In the genomic region with DNA sequence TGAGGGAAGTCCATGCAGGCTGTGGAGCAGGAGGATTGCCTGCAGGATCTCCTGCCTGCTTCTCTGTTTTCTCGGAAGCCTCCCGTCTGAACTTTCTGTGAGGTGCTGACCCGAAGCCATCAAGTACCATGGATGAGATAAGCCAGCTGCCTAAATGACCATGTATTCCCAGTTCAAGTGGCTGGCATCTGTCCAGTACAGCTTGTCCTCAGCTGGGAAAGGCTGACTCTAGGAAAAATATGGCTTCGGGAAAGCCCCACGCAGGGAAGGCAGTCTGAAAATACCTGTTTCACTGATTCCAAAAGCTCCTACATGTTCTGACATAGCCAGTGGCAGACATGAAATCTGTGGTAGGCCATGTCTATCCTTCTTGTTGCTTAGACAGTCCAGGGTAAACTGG, we compare ENCODE assay signal across 12 mouse cellular contexts. TPM values are rescaled to one million over a fixed set of nuclear protein-coding genes. Genes with fewer than 3 reads are reported as not detected.
DNase-seq lines count a peak whose midpoint lies in the region; ATAC-seq and TF ChIP-seq lines count a peak whose summit lies in the region.
"Had no signal": no experiment of that assay in that cellular context is flagged by ENCODE, and none has a peak within 500 bp of the region (broad histone marks: within the 10 kb centered on the region; RNA-seq: fewer than 3 reads in every experiment).

No protein-coding gene starts in this region.

- peaks cover 6% of the 10 kb centered on the region for H3K79me2 ChIP-seq in heart, adult 2 months (replicated peaks; ENCODE audit: control insufficient read depth, insufficient read depth, low read length)

- H3K9me3 ChIP-seq in lung, postnatal 0 days (ENCODE audit: low read length) = no peaks in the 10 kb centered on the region
- H3K9me3 ChIP-seq: G1E; hindbrain, embryonic 15.5 days had no signal

- TF ChIP-seq POLR2A in heart, adult 2 months (IDR thresholded peaks at IDR 0.05; ENCODE audit: insufficient read depth, low read depth, low read length) = no peak

- H3K9ac ChIP-seq in heart, adult 2 months (ENCODE audit: low read depth, low read length) = no peak overlapping the region
- no peak overlapping the region for H3K9ac ChIP-seq in lung, postnatal 0 days (replicated peaks; ENCODE audit: low read depth)
- H3K9ac ChIP-seq: forebrain, postnatal 0 days; hindbrain, embryonic 15.5 days had no signal

- DNase-seq in adrenal gland, postnatal 14 days = peak; percentile 44
- peak; percentile 57 to 68 for DNase-seq in heart, adult 2 months
- peak; percentile 45 for DNase-seq in kidney, adult 18-20 months
- peak; percentile 85 for DNase-seq in lung, postnatal 0 days (ENCODE audit: low spot score)
- DNase-seq in layer of hippocampus, postnatal 10 days (ENCODE audit: low spot score in 2 of 2) = no peak
- no peak for DNase-seq in right cerebral cortex, adult 18-20 months

- TF ChIP-seq CTCF in heart, adult 2 months (IDR thresholded peaks at IDR 0.05) = no peak
- no peak for TF ChIP-seq CTCF in lung, postnatal 0 days (IDR thresholded peaks at IDR 0.05)

- 10% methylated on average over 5 of the region's 5 CpGs for WGBS in heart, adult 2 months
- WGBS in lung, postnatal 0 days = 26% methylated on average over 5 of the region's 5 CpGs

- ATAC-seq in lung, postnatal 0 days = peak; percentile 40
- ATAC-seq in megakaryocyte progenitor cell, adult 5-6 weeks (replicated peaks; ENCODE audit: poor library complexity) = no peak
- ATAC-seq: forebrain, postnatal 0 days had no signal

- H3K27me3 ChIP-seq in heart, adult 2 months (ENCODE audit: control insufficient read depth, insufficient read depth, low read length) = no peaks in the 10 kb centered on the region
- H3K27me3 ChIP-seq in lung, postnatal 0 days (replicated peaks; ENCODE audit: insufficient read depth, low read length) = no peaks in the 10 kb centered on the region
- H3K27me3 ChIP-seq: hindbrain, embryonic 15.5 days had no signal

- H3K4me3 ChIP-seq in heart, adult 2 months = no peak overlapping the region
- H3K4me3 ChIP-seq in lung, postnatal 0 days (ENCODE audit: low read depth, low read length) = no peak overlapping the region
- H3K4me3 ChIP-seq: hindbrain, embryonic 15.5 days had no signal

- no peak overlapping the region for H3K4me2 ChIP-seq in lung, postnatal 0 days (replicated peaks; ENCODE audit: low read depth, low read length)
- H3K4me2 ChIP-seq: hindbrain, embryonic 15.5 days had no signal

- peaks cover 3% of the 10 kb centered on the region; the same call in 1 of the 2 replicates for H3K36me3 ChIP-seq in heart, adult 2 months (ENCODE audit: control insufficient read depth, insufficient read depth, low read length)
- no peaks in the 10 kb centered on the region for H3K36me3 ChIP-seq in lung, postnatal 0 days (ENCODE audit: insufficient read depth, low read length)
- H3K36me3 ChIP-seq: hindbrain, embryonic 15.5 days had no signal

- peaks cover 7% of the 10 kb centered on the region for H3K4me1 ChIP-seq in heart, adult 2 months (ENCODE audit: control insufficient read depth, insufficient read depth, low read length)
- peaks cover 7% of the 10 kb centered on the region; the same call in 1 of the 2 replicates for H3K4me1 ChIP-seq in lung, postnatal 0 days (ENCODE audit: insufficient read depth, low read depth, low read length)

- peak overlapping the region; percentile 37 for H3K27ac ChIP-seq in heart, adult 2 months
- no peak overlapping the region for H3K27ac ChIP-seq in lung, postnatal 0 days (ENCODE audit: low read length)
- H3K27ac ChIP-seq: hindbrain, embryonic 15.5 days had no signal

- TF ChIP-seq EP300 in heart, adult 2 months (IDR thresholded peaks at IDR 0.05; ENCODE audit: insufficient read depth, low read depth, low read length) = 0 out of 2 replicates have a peak, but pooled peaks have one; percentile 34
- peak; percentile 44 for TF ChIP-seq EP300 in lung, postnatal 0 days (IDR thresholded peaks at IDR 0.05)

- intact Hi-C loops in heart, adult 2 months (cut with DNase I) = no loop called here

RNA-seq across cellular contexts. Expression of gene Gck, which starts 2.6 kb away (rescaled TPM):
- total RNA-seq in adrenal gland, postnatal 14 days (2021) = 3.8 and 18.3 TPM in 2 replicates
- total RNA-seq in heart, adult 2 months (2021) = 10 to 100 TPM; 10.4 to 13.9 TPM
- 10.5 and 15.4 TPM in 2 replicates for polyA plus RNA-seq in heart, adult 2 months (2012; rRNA removed)
- 1.2 and 2.1 TPM in 2 replicates for polyA plus RNA-seq in lung, postnatal 0 days (2015; fragmentation: Nextera tagmentation; extraction: Ambion mirVana)
- total RNA-seq in layer of hippocampus, postnatal 10 days (2021) = 1 to 10 TPM; 3.5 to 3.9 TPM
- not detected in 2 replicates for total RNA-seq in megakaryocyte progenitor cell, adult 5-6 weeks (2015)
- not detected in 2 replicates for total RNA-seq in megakaryocyte progenitor cell, adult 5-6 weeks (2017)
- total RNA-seq: common myeloid progenitor, adult 5-6 weeks had no signal
- polyA plus RNA-seq: G1E had no signal

RNA-seq across cellular contexts. Expression of gene Ykt6, which starts 3.0 kb away (rescaled TPM):
- total RNA-seq in adrenal gland, postnatal 14 days (2021) = 71.1 and 77.9 TPM in 2 replicates
- total RNA-seq in heart, adult 2 months (2021) = 10 to 100 TPM; 53.4 to 62.2 TPM
- polyA plus RNA-seq in heart, adult 2 months (2012; rRNA removed) = 46.3 and 71.2 TPM in 2 replicates
- polyA plus RNA-seq in lung, postnatal 0 days (2015; fragmentation: Nextera tagmentation; extraction: Ambion mirVana) = 40.2 and 40.9 TPM in 2 replicates
- total RNA-seq in layer of hippocampus, postnatal 10 days (2021) = 100 to 1,000 TPM; 108 TPM
- 17.4 and 18.2 TPM in 2 replicates for total RNA-seq in megakaryocyte progenitor cell, adult 5-6 weeks (2015)
- total RNA-seq in megakaryocyte progenitor cell, adult 5-6 weeks (2017) = 44.4 and 48.7 TPM in 2 replicates

RNA-seq across cellular contexts. Expression of gene Myl7, which starts 53.9 kb away (rescaled TPM):
- not detected in 2 replicates for total RNA-seq in adrenal gland, postnatal 14 days (2021)
- 100 to 1,000 TPM; 463 to 551 TPM for total RNA-seq in heart, adult 2 months (2021)
- 1,125 and 1,658 TPM in 2 replicates for polyA plus RNA-seq in heart, adult 2 months (2012; rRNA removed)
- polyA plus RNA-seq in lung, postnatal 0 days (2015; fragmentation: Nextera tagmentation; extraction: Ambion mirVana) = 327 and 405 TPM in 2 replicates
- total RNA-seq in layer of hippocampus, postnatal 10 days (2021) = not detected
- not detected in 2 replicates for total RNA-seq in megakaryocyte progenitor cell, adult 5-6 weeks (2015)
- total RNA-seq in megakaryocyte progenitor cell, adult 5-6 weeks (2017) = not detected in 2 replicates
- total RNA-seq: common myeloid progenitor, adult 5-6 weeks; forebrain, postnatal 0 days; G1E; neutrophil, adult 5-6 weeks had no signal
- polyA plus RNA-seq: forebrain, postnatal 0 days; G1E had no signal

Comparison
In these comparisons a context has a peak if more than half of its experiments do, and no peak if none do; other contexts are left out.
1. DNase-seq: peak in adrenal gland, postnatal 14 days (single experiment), heart, adult 2 months (2 of 2), kidney, adult 18-20 months (single experiment) and lung, postnatal 0 days (single experiment); none in layer of hippocampus, postnatal 10 days (0 of 2) and right cerebral cortex, adult 18-20 months (single experiment).
2. RNA of gene Myl7, which starts 53.9 kb away (total RNA-seq): 463 to 551 TPM in heart, adult 2 months; not detected in layer of hippocampus, postnatal 10 days, not detected in adrenal gland, postnatal 14 days and not detected in megakaryocyte progenitor cell, adult 5-6 weeks; every median in the first group is over 100 times any median in the second.